Mouse (Mus musculus) cortical plate, adult 2 months (tissue): Measurements from ENCODE around the gene Rhbdf2. TPM values are rescaled to one million over a fixed set of nuclear protein-coding genes. Genes with fewer than 3 reads are reported as not detected.
"Not testable (repeated sequence)": the region's sequence is repeated elsewhere in the genome, so short reads cannot be mapped to it uniquely, and the experiment has no call there.

Source experiments
- H3K27ac ChIP-seq: fragments of 200-500 bp; 2 replicates; pipeline ENCODE4 v1.5.1; 2012; ENCODE audit warnings: low read length, control low read depth, inconsistent platforms; ENCODE audit not compliant: insufficient read depth
- H3K4me1 ChIP-seq: fragments of 200-500 bp; 2 replicates; pipeline ENCODE4 v1.6.1; 2011; ENCODE audit warnings: low read length; ENCODE audit not compliant: control insufficient read depth, insufficient read depth
- H3K4me3 ChIP-seq: fragments of 200-500 bp; 2 replicates; pipeline ENCODE4 v1.5.1; 2011; ENCODE audit warnings: mild to moderate bottlenecking, low read length, control low read depth; ENCODE audit not compliant: insufficient read depth
- CTCF ChIP-seq: fragments of 200-500 bp; IDR thresholded peaks from 2 replicates; pipeline ENCODE4 v1.5.1; 2011; ENCODE audit warnings: mild to moderate bottlenecking, control low read depth, low read length; ENCODE audit not compliant: insufficient read depth; ENCODE audit errors: extremely low read depth
- POLR2A ChIP-seq: fragments of 200-500 bp; IDR thresholded peaks from 2 replicates; pipeline ENCODE4 v1.6.1; 2011; ENCODE audit warnings: mild to moderate bottlenecking, low read length, control low read depth; ENCODE audit not compliant: insufficient read depth; ENCODE audit errors: extremely low read depth
- polyA plus RNA-seq: library from polyadenylated mRNA; depleted of rRNA; stranded (reverse); fragments of >200 nt; gene quantifications from 2 replicates; pipeline ENCODE4 v1.2.3, GENCODE M21; 2012

Gene Rhbdf2
- polyA plus RNA-seq, 1 experiment: 2.1 TPM

DNA sequence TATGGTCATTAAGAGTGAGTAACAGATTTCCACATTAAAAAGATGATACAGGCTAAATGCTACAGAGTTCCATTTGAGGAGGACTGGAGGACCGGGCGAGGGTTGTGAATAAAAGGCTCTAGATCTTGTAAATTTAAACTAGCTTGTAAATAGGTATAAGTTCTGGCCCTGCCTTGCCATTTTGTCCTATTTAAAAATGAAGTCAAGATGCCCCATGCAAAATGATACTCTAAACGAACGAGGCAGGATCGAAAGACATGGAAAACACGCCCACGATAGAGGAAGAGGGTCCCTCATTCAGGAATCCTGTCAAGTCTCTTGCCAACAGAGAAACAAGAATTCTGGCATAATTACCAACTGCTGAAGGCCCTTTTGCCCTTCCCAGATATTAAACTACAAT is 43.6 kb upstream of the Rhbdf2 start:
- TF ChIP-seq CTCF (no peak), POLR2A (no peak)
- no peak overlapping the region; the same call in 1 of the 2 replicates for H3K4me3 ChIP-seq
- no peak overlapping the region for H3K27ac ChIP-seq
- H3K4me1 ChIP-seq: no peaks in the 10 kb centered on the region; the same call in 1 of the 2 replicates

DNA sequence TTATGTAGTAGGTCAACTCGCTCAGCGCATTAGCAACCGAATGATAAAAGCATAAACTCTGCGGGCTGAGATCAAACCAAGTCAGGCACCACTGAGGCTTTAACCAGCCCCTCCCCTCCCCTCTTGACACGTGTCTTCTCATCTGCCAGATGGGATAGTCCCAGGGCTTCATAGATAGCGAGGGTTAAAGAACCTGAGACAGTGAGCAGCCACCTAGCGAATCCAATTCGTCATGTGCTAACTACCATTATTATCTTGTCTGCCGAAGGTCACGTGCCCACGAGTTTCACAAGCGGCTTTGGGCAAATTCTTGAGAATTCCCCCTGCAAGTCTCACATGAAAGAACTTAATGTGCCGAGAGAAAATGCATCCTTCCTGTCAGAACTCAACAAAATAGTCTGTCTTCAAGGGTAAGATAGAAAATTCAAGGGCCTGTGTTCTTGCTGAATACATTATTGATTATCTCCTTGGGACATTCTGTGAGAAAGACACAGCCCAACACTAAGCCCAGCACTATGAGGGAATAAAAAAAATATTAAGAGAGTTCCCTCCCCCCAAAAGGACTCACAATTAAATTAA is 43.1 kb upstream of the Rhbdf2 start:
- Histone ChIP-seq H3K27ac (no peak overlapping the region), H3K4me1 (no peaks in the 10 kb centered on the region; the same call in 1 of the 2 replicates), H3K4me3 (no peak overlapping the region)
- TF ChIP-seq POLR2A (no peak), CTCF (no peak)

DNA sequence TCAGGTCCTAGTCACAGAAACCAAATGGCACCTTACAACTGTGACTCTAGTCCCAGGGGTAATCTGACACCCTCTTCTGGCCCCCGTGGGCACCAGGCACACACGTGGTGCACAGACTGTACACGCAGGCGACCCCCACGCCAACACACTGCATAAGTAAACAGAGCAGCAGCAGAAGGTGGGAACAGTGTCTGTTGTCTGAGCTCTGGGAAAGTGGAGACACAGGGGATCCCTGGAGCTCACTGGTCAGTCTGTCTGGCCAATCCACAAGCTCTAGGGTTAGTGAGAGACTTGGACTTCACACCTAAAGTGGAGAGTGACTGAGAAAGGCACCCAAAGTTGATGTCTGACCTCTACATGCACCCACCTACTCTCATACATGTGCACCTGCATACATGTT is 42.5 kb upstream of the Rhbdf2 start:
- TF ChIP-seq POLR2A: no peak
- TF ChIP-seq CTCF: no peak
- no peak overlapping the region for H3K4me3 ChIP-seq
- H3K4me1 ChIP-seq: no peaks in the 10 kb centered on the region; the same call in 1 of the 2 replicates
- no peak overlapping the region for H3K27ac ChIP-seq

DNA sequence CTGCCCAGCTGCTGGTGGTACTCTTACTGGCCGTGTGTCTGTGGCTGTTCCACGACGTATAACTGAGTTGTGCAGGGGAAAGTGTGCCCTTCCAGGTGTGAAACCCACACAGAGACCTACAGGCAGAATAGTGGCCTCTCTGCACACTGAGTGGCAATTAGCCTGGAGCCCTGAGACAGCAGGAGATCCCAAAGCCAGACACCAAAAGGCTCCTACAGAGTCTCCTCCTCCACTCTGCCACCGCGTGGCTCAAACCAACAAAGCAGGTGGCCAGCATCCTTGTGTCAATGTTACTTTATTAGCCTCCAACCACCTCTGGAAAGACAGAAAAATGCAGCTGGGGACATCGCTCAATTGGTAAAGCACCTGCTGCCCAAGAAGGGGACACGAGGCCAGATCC is 42.0 kb upstream of the Rhbdf2 start:
- Histone ChIP-seq H3K4me3 (no peak overlapping the region), H3K4me1 (no peaks in the 10 kb centered on the region; the same call in 1 of the 2 replicates), H3K27ac (no peak overlapping the region)
- no peak for TF ChIP-seq CTCF
- no peak for TF ChIP-seq POLR2A

DNA sequence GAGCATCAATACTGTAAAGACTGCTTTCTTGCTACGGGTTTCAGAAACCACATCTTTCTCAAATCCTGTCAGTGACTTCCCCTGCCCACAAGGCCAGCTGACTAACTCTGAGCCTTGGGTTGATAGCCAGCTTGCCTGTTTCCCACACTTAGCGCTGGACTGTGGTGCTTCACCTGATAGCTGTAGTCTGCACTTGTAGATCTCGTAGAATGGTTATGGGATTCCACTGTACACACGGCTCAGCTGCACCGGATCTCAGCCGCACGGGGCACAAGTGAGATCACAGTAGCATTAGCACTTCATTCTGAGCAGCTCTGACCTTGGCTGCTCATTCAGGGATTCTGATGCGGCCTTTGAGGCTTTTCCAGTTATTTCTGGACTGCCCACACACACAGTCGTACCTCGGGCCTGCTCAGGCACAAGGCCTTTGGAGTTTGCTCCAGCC is 41.6 kb upstream of the Rhbdf2 start:
- Histone ChIP-seq H3K27ac (no peak overlapping the region), H3K4me1 (no peaks in the 10 kb centered on the region; the same call in 1 of the 2 replicates), H3K4me3 (no peak overlapping the region)
- TF ChIP-seq POLR2A (no peak), CTCF (no peak)

DNA sequence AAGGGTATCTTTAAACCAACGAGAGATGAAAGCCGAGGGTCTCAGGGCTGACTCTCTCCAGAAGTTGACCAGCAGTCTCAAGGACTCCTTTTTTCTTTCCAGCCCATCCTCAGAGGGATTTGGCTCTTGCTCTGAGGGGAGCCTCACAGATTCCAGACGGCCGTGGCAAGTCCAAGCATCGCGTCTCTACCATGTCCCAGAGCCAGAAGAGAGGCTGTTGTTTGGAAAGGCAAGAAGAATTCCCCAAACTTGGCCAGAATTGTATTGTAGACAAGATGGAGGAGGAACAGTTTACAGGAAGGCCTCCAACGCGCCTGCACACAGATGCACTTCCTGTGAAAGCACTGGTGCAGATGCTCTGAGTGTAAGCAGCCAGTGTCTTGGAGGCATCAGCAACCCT is 41.1 kb upstream of the Rhbdf2 start:
- TF ChIP-seq CTCF (no peak), POLR2A (no peak)
- Histone ChIP-seq H3K4me1 (no peaks in the 10 kb centered on the region; the same call in 1 of the 2 replicates), H3K27ac (no peak overlapping the region), H3K4me3 (no peak overlapping the region)

DNA sequence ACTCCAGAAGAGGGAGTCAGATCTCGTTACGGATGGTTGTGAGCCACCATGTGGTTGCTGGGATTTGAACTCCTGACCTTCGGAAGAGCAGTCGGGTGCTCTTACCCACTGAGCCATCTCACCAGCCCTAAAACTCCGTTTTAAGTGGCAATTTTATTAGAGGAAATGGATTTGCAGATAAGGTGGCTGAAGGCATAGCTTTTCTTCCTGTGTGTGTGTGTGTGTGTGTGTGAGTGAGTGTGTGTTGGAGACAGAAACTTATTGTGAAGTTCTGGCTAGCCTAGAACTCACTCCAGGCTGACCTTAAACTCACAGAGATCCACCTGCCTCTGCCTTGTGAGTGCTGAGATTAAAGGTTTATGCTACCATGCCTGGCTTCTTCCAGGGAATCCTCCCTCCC is 40.2 kb upstream of the Rhbdf2 start:
- not testable (repeated sequence) for H3K27ac ChIP-seq, H3K4me1 ChIP-seq, H3K4me3 ChIP-seq

DNA sequence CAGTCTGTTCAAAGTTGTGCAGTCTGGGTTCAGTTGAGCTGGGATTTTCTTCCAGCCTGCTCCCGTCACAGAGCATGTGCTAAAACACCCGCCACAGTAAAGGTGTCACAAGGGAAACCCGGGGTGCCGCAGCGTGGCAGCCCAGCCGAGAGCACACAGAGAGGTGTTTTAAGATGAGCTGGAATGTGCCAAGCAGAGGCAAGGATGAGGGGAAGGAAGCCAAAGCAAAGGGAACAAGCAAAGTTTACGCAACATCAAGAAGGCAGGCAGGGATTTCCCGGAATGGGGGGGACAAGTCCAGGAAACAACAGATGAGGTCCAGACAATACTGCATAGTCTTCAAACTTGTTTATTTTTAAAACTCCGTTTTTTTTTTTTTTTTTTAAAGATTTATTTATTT is 39.7 kb upstream of the Rhbdf2 start:
- Histone ChIP-seq H3K4me3 (no peak overlapping the region), H3K27ac (no peak overlapping the region), H3K4me1 (peaks cover 8% of the 10 kb centered on the region)
- TF ChIP-seq POLR2A (no peak), CTCF (no peak)

DNA sequence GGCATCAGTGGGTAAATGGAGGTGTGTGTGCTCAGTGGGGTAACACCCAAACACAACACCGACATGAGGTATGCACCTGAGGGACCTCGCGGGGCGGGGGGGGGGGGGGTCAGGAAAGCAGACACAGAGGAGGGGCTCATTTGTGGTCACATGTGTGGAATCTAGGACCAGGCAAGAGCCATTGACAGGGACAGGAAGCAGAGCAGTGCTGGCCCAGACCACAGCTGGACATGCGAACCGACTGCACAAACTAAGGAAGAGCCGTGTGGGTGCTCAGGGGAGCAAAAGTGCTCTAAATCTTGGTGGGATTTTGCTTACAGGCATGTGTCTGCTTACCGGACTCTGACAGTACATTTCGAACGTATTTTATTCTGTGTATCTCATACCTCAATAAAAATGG is 38.5 kb upstream of the Rhbdf2 start:
- Histone ChIP-seq H3K4me3 (no peak overlapping the region), H3K27ac (no peak overlapping the region), H3K4me1 (peaks cover 11% of the 10 kb centered on the region)
- TF ChIP-seq CTCF: no peak
- TF ChIP-seq POLR2A: no peak

DNA sequence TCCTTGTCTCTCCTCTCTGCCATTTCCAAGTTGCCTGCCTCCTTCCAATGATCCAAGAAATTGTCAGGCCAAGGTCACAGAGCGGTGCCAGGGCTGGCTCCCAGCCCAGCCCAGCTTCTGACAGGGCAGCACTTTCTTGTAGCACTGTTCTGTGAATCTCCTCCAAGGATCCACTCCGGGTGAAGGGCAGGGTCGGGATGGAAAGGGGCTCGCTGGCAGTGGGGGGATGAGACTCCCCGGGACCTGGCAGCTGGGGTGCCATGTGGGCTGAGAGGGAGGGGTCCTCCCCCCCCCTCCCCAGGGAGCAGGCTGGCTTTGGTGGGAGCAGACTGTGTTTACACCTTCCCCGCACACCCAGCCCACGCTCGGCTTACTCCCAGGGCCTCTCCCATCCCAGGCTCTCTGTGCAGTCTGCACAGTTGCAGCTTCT is 35.1 kb upstream of the Rhbdf2 start:
- TF ChIP-seq POLR2A (no peak), CTCF (no peak)
- H3K4me3 ChIP-seq: no peak overlapping the region
- no peak overlapping the region for H3K27ac ChIP-seq
- H3K4me1 ChIP-seq: peaks cover 13% of the 10 kb centered on the region
